Mouse (Mus musculus): Measurements from ENCODE around the gene Sfxn2. TPM values are rescaled to one million over a fixed set of nuclear protein-coding genes. Genes with fewer than 3 reads are reported as not detected.

The Sfxn2 gene
- 1.1 and 1.8 TPM in 2 replicates for polyA plus RNA-seq (2012; rRNA removed)

GRCm38 (mm10) chr19:46572951-46573937, at the start of gene Sfxn2, which contains the start of gene Arl3:
Gene Sfxn2 (plus strand): TSS chr19:46573365.
Gene Arl3 (minus strand): TSS chr19:46573198.

DNA sequence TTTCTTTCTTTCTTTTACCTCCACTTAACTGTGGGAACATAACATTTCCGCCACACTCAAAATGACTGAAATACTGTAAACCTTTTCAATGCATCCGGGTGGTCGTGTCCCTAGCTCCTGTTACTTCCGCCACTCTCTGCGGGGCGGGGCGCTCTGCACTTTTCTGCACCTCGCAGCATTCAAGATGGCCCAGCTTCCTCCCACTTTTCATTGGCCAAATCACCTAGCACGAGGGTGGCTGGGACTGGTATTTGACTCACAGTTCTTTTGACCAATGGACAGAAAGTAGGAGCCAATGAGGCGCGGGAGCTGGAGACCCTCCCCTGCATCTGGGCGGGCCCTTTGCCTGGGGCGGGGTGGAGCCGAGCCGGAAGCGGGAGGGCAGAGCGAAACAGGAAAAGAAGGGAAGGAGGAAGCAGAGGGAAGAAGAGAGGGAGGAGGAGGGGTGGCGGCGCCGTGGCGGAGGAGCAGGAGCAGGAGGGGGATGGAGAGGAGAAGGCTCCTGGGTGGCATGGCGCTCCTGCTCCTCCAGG, 25.6 kb downstream of the Sfxn2 start, which contains the start of gene Wbp1l:
Gene Wbp1l (plus strand): TSS at position 365 of the 533 bp plus-strand sequence.

Other genes with a start within 250 kb of the Sfxn2 start
- gene Psd, start 246.2 kb upstream of the Sfxn2 start, polyA plus RNA-seq (2012; rRNA removed): 54.5 and 76.6 TPM in 2 replicates
- gene Fbxl15, start 245.2 kb upstream of the Sfxn2 start, polyA plus RNA-seq (2012; rRNA removed): 14.8 and 29.8 TPM in 2 replicates
- 17.1 and 19.1 TPM in 2 replicates for gene Cuedc2, start 234.7 kb upstream of the Sfxn2 start, polyA plus RNA-seq (2012; rRNA removed)
- 14.8 and 17.2 TPM in 2 replicates for gene Mfsd13a, start 232.2 kb upstream of the Sfxn2 start, polyA plus RNA-seq (2012; rRNA removed)
- 0.26 and 0.32 TPM in 2 replicates for gene 2310034G01Rik, start 223.1 kb upstream of the Sfxn2 start, polyA plus RNA-seq (2012; rRNA removed)
- 41.1 and 44.0 TPM in 2 replicates for gene Actr1a, start 177.6 kb upstream of the Sfxn2 start, polyA plus RNA-seq (2012; rRNA removed)
- gene Sufu, start 176.5 kb upstream of the Sfxn2 start, polyA plus RNA-seq (2012; rRNA removed): 5.9 and 6.6 TPM in 2 replicates
- gene Trim8, start 71.7 kb upstream of the Sfxn2 start, polyA plus RNA-seq (2012; rRNA removed): 37.3 and 56.3 TPM in 2 replicates
- gene Arl3, start 167 bp upstream of the Sfxn2 start, polyA plus RNA-seq (2012; rRNA removed): 2.3 and 2.7 TPM in 2 replicates
- 36.8 and 41.6 TPM in 2 replicates for gene Wbp1l, start 25.7 kb downstream of the Sfxn2 start, polyA plus RNA-seq (2012; rRNA removed)
- gene Cyp17a1, start 99.8 kb downstream of the Sfxn2 start, polyA plus RNA-seq (2012; rRNA removed): 0.05 and 0.10 TPM in 2 replicates
- gene Borcs7, start 116.5 kb downstream of the Sfxn2 start, polyA plus RNA-seq (2012; rRNA removed): 1.00 and 1.5 TPM in 2 replicates
- gene As3mt, start 134.1 kb downstream of the Sfxn2 start, polyA plus RNA-seq (2012; rRNA removed): 2.1 and 2.7 TPM in 2 replicates
- gene Cnnm2, start 188.2 kb downstream of the Sfxn2 start, polyA plus RNA-seq (2012; rRNA removed): 2.7 and 5.6 TPM in 2 replicates